Mouse (Mus musculus): ENCODE measurements at regions not wholly inside any gene's neighbourhood (a gene's known extent, or its start where the extent isn't known, plus 50 kb on each side); places are given as distances from the start of the nearest gene placed in this dataset.
"Not testable (repeated sequence)": the region's sequence is repeated elsewhere in the genome, so short reads cannot be mapped to it uniquely, and the experiment has no call there.

GRCm38 (mm10) chr3:118194754-118195153 lies 326.0 kb upstream of the Snx7 start:
- Histone ChIP-seq H3K4me2 (replicated peaks; ENCODE audit: low read depth, low read length) (no peak overlapping the region), H3K27me3 (ENCODE audit: control insufficient read depth, insufficient read depth, low read length) (no peaks in the 10 kb centered on the region), H3K9ac (ENCODE audit: low read depth, low read length) (no peak overlapping the region), H3K27ac (ENCODE audit: low read depth, low read length) (no peak overlapping the region), H3K4me3 (ENCODE audit: low read depth, low read length) (no peak overlapping the region), H3K9me3 (ENCODE audit: control insufficient read depth, low read length) (no peaks in the 10 kb centered on the region), H3K36me3 (ENCODE audit: control insufficient read depth, insufficient read depth, low read length) (no peaks in the 10 kb centered on the region), H3K4me1 (replicated peaks; ENCODE audit: control insufficient read depth, insufficient read depth, low read length) (no peaks in the 10 kb centered on the region)
- no peak for ATAC-seq (ENCODE audit: low FRiP score)
- DNase-seq (ENCODE audit: low spot score), result no peak
- WGBS, result 41% methylated on average over 1 of the region's 1 CpGs

GRCm38 (mm10) chr3:118189382-118189781 lies 320.6 kb upstream of the Snx7 start:
- Histone ChIP-seq H3K9ac (ENCODE audit: low read depth, low read length) (no peak overlapping the region), H3K4me1 (replicated peaks; ENCODE audit: control insufficient read depth, insufficient read depth, low read length) (no peaks in the 10 kb centered on the region), H3K4me2 (replicated peaks; ENCODE audit: low read depth, low read length) (no peak overlapping the region), H3K27ac (ENCODE audit: low read depth, low read length) (no peak overlapping the region), H3K27me3 (ENCODE audit: control insufficient read depth, insufficient read depth, low read length) (no peaks in the 10 kb centered on the region), H3K36me3 (ENCODE audit: control insufficient read depth, insufficient read depth, low read length) (no peaks in the 10 kb centered on the region), H3K9me3 (ENCODE audit: control insufficient read depth, low read length) (no peaks in the 10 kb centered on the region), H3K4me3 (ENCODE audit: low read depth, low read length) (no peak overlapping the region)
- DNase-seq (ENCODE audit: low spot score) (no peak), ATAC-seq (ENCODE audit: low FRiP score) (no peak)

GRCm38 (mm10) chr3:118177446-118177845 lies 308.7 kb upstream of the Snx7 start:
- Histone ChIP-seq H3K4me3 (ENCODE audit: low read depth, low read length) (no peak overlapping the region), H3K4me1 (replicated peaks; ENCODE audit: control insufficient read depth, insufficient read depth, low read length) (no peaks in the 10 kb centered on the region), H3K9ac (ENCODE audit: low read depth, low read length) (no peak overlapping the region), H3K27ac (ENCODE audit: low read depth, low read length) (no peak overlapping the region), H3K36me3 (ENCODE audit: control insufficient read depth, insufficient read depth, low read length) (no peaks in the 10 kb centered on the region), H3K27me3 (ENCODE audit: control insufficient read depth, insufficient read depth, low read length) (no peaks in the 10 kb centered on the region), H3K9me3 (ENCODE audit: control insufficient read depth, low read length) (no peaks in the 10 kb centered on the region), H3K4me2 (replicated peaks; ENCODE audit: low read depth, low read length) (no peak overlapping the region)
- DNase-seq (ENCODE audit: low spot score), result no peak
- no peak for ATAC-seq (ENCODE audit: low FRiP score)
- WGBS, result 93% methylated on average over 2 of the region's 2 CpGs

GRCm38 (mm10) chr3:118162916-118163315 lies 294.2 kb upstream of the Snx7 start:
- H3K27me3 ChIP-seq (ENCODE audit: control insufficient read depth, insufficient read depth, low read length), result no peaks in the 10 kb centered on the region
- no peaks in the 10 kb centered on the region for H3K4me1 ChIP-seq (replicated peaks; ENCODE audit: control insufficient read depth, insufficient read depth, low read length)
- H3K9ac ChIP-seq (ENCODE audit: low read depth, low read length), result no peak overlapping the region
- H3K4me3 ChIP-seq (ENCODE audit: low read depth, low read length), result no peak overlapping the region
- ATAC-seq (ENCODE audit: low FRiP score), result no peak
- DNase-seq (ENCODE audit: low spot score), result no peak
- WGBS, result 80% methylated on average over 2 of the region's 2 CpGs
- H3K9me3 ChIP-seq (ENCODE audit: control insufficient read depth, low read length), result no peaks in the 10 kb centered on the region
- H3K36me3 ChIP-seq (ENCODE audit: control insufficient read depth, insufficient read depth, low read length), result no peaks in the 10 kb centered on the region
- no peak overlapping the region for H3K4me2 ChIP-seq (replicated peaks; ENCODE audit: low read depth, low read length)
- no peak overlapping the region for H3K27ac ChIP-seq (ENCODE audit: low read depth, low read length)

- Histone ChIP-seq H3K9ac (ENCODE audit: low read depth, low read length) (no peak overlapping the region), H3K36me3 (ENCODE audit: control insufficient read depth, insufficient read depth, low read length) (no peaks in the 10 kb centered on the region), H3K9me3 (ENCODE audit: control insufficient read depth, low read length) (no peaks in the 10 kb centered on the region), H3K4me3 (ENCODE audit: low read depth, low read length) (no peak overlapping the region), H3K27me3 (ENCODE audit: control insufficient read depth, insufficient read depth, low read length) (no peaks in the 10 kb centered on the region), H3K4me2 (replicated peaks; ENCODE audit: low read depth, low read length) (no peak overlapping the region), H3K27ac (ENCODE audit: low read depth, low read length) (no peak overlapping the region), H3K4me1 (replicated peaks; ENCODE audit: control insufficient read depth, insufficient read depth, low read length) (no peaks in the 10 kb centered on the region)
- no peak for DNase-seq (ENCODE audit: low spot score)
- WGBS, result 96% methylated on average over 1 of the region's 1 CpGs
- ATAC-seq (ENCODE audit: low FRiP score), result no peak
Measured at GRCm38 (mm10) chr3:118144788-118145187, 276.1 kb upstream of the Snx7 start.

- no peak overlapping the region for H3K27ac ChIP-seq (ENCODE audit: low read depth, low read length)
- no peak for DNase-seq (ENCODE audit: low spot score)
- no peaks in the 10 kb centered on the region for H3K4me1 ChIP-seq (replicated peaks; ENCODE audit: control insufficient read depth, insufficient read depth, low read length)
- H3K27me3 ChIP-seq (ENCODE audit: control insufficient read depth, insufficient read depth, low read length), result no peaks in the 10 kb centered on the region
- no peak overlapping the region for H3K9ac ChIP-seq (ENCODE audit: low read depth, low read length)
- 80% methylated on average over 8 of the region's 8 CpGs for WGBS
- no peak overlapping the region for H3K4me2 ChIP-seq (replicated peaks; ENCODE audit: low read depth, low read length)
- no peak overlapping the region for H3K4me3 ChIP-seq (ENCODE audit: low read depth, low read length)
- no peaks in the 10 kb centered on the region for H3K36me3 ChIP-seq (ENCODE audit: control insufficient read depth, insufficient read depth, low read length)
- no peak for ATAC-seq (ENCODE audit: low FRiP score)
- H3K9me3 ChIP-seq (ENCODE audit: control insufficient read depth, low read length), result no peaks in the 10 kb centered on the region
Measured at GRCm38 (mm10) chr3:118141731-118142130, 273.0 kb upstream of the Snx7 start.

GRCm38 (mm10) chr3:118140108-118140507 lies 271.4 kb upstream of the Snx7 start:
- Histone ChIP-seq H3K9ac (ENCODE audit: low read depth, low read length) (no peak overlapping the region), H3K4me1 (replicated peaks; ENCODE audit: control insufficient read depth, insufficient read depth, low read length) (no peaks in the 10 kb centered on the region), H3K36me3 (ENCODE audit: control insufficient read depth, insufficient read depth, low read length) (no peaks in the 10 kb centered on the region), H3K27me3 (ENCODE audit: control insufficient read depth, insufficient read depth, low read length) (no peaks in the 10 kb centered on the region), H3K27ac (ENCODE audit: low read depth, low read length) (no peak overlapping the region), H3K9me3 (ENCODE audit: control insufficient read depth, low read length) (no peaks in the 10 kb centered on the region), H3K4me3 (ENCODE audit: low read depth, low read length) (no peak overlapping the region), H3K4me2 (replicated peaks; ENCODE audit: low read depth, low read length) (no peak overlapping the region)
- ATAC-seq (ENCODE audit: low FRiP score) (no peak), DNase-seq (ENCODE audit: low spot score) (no peak)
- 79% methylated on average over 2 of the region's 2 CpGs for WGBS

- no CpG with 5 or more reads among the region's 1 CpGs for WGBS
- H3K4me1 ChIP-seq (replicated peaks; ENCODE audit: control insufficient read depth, insufficient read depth, low read length); DNase-seq (ENCODE audit: low spot score); H3K9me3 ChIP-seq (ENCODE audit: control insufficient read depth, low read length); H3K27ac ChIP-seq (ENCODE audit: low read depth, low read length); H3K4me3 ChIP-seq (ENCODE audit: low read depth, low read length); H3K4me2 ChIP-seq (replicated peaks; ENCODE audit: low read depth, low read length); H3K36me3 ChIP-seq (ENCODE audit: control insufficient read depth, insufficient read depth, low read length); H3K27me3 ChIP-seq (ENCODE audit: control insufficient read depth, insufficient read depth, low read length); H3K9ac ChIP-seq (ENCODE audit: low read depth, low read length); ATAC-seq (ENCODE audit: low FRiP score): not testable (repeated sequence)
Measured at GRCm38 (mm10) chr3:118128349-118128748, 259.6 kb upstream of the Snx7 start.

GRCm38 (mm10) chr3:118102635-118103034 lies 233.9 kb upstream of the Snx7 start:
- DNase-seq (ENCODE audit: low spot score) (no peak), ATAC-seq (ENCODE audit: low FRiP score) (no peak)
- no peak overlapping the region for H3K27ac ChIP-seq (ENCODE audit: low read depth, low read length)
- no peaks in the 10 kb centered on the region for H3K9me3 ChIP-seq (ENCODE audit: control insufficient read depth, low read length)
- H3K27me3 ChIP-seq (ENCODE audit: control insufficient read depth, insufficient read depth, low read length), result no peaks in the 10 kb centered on the region
- H3K9ac ChIP-seq (ENCODE audit: low read depth, low read length), result no peak overlapping the region
- WGBS, result 72% methylated on average over 4 of the region's 4 CpGs
- no peak overlapping the region for H3K4me2 ChIP-seq (replicated peaks; ENCODE audit: low read depth, low read length)
- no peaks in the 10 kb centered on the region for H3K4me1 ChIP-seq (replicated peaks; ENCODE audit: control insufficient read depth, insufficient read depth, low read length)
- no peak overlapping the region for H3K4me3 ChIP-seq (ENCODE audit: low read depth, low read length)
- no peaks in the 10 kb centered on the region for H3K36me3 ChIP-seq (ENCODE audit: control insufficient read depth, insufficient read depth, low read length)

Measured in hindbrain, embryonic 11.5 days (tissue).